8 mouse cellular contexts compared by ENCODE assay signal in the genomic region with DNA sequence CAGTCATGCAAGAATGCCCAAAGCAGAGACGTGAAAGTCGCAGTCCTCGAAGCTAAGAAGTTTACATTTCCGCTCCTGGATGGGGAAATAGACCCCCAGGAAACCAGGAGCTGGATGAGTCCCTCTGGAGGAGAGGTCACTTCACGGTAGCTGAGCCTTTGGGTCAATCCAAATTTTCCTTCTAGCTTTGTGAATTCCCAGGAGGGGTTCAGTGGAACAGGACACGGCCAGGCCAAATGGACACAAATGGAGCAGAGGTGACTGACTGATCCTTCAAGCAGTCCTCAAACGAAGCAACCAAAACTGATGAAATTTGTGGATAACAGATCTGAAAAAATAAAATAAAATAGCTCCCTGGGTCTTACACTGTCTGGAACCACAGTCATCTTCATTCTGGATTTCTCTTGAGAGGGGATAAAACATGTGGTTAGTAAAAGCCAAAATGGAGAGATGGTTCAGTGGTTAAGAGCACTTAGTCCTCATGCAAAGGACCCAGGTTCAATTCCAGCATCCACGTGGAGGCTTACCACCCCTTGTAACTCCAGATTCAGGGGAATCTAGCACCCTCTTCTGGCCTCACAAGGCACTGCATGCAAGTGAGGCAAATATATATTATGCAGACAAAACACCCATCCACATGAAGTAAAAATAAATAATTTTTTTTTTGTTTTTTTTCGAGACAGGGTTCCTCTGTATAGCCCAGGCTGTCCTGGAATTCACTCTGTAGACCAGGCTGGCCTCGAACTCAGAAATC. TPM values are rescaled to one million over a fixed set of nuclear protein-coding genes. Genes with fewer than 3 reads are reported as not detected.
DNase-seq lines count a peak whose midpoint lies in the region.

No protein-coding gene starts in this region.

- peak; percentile 93 for DNase-seq in heart, adult 11 months
- DNase-seq in heart, adult 8-10 months (ENCODE audit: low spot score), result no peak
- DNase-seq in A20 (ENCODE audit: low read depth, low spot score) (peak; percentile 77), ZHBTc4 (ENCODE audit: low read depth, low spot score) (peak; percentile 82), MN1 (ENCODE audit: low spot score) (no peak)
- peak; percentile 73 for DNase-seq in induced T-regulatory cell, adult 2 months (ENCODE audit: low read depth)
- peak; percentile 49 for DNase-seq in retina, postnatal 1 day
- DNase-seq in cerebellum, adult 9-11 months, result no peak

RNA-seq across cellular contexts. Expression of gene Nicn1, which starts 11.4 kb away (rescaled TPM):
- total RNA-seq in heart, adult 8-10 months (2022), result 10 to 100 TPM; 23.0 to 32.5 (median 28.5) TPM

RNA-seq across cellular contexts. Expression of gene Dag1, which starts 15.1 kb away (rescaled TPM):
- 100 to 1,000 TPM; 291 to 330 (median 302) TPM for total RNA-seq in heart, adult 8-10 months (2022)

RNA-seq across cellular contexts. Expression of gene Amt, which starts 17.8 kb away (rescaled TPM):
- 1 to 10 TPM; 3.8 to 6.5 (median 4.9) TPM for total RNA-seq in heart, adult 8-10 months (2022)

RNA-seq across cellular contexts. Expression of gene Rhoa, which starts 27.1 kb away (rescaled TPM):
- total RNA-seq in heart, adult 8-10 months (2022), result 100 to 1,000 TPM; 196 to 229 (median 224) TPM

RNA-seq across cellular contexts. Expression of gene Tcta, which starts 27.1 kb away (rescaled TPM):
- total RNA-seq in heart, adult 8-10 months (2022), result 10 to 100 TPM; 66.6 to 85.9 (median 81.5) TPM

Comparison
In these comparisons a context has a peak if more than half of its experiments do, and no peak if none do; other contexts are left out.
1. DNase-seq: peak in heart, adult 11 months (single experiment), A20 (single experiment), ZHBTc4 (single experiment), induced T-regulatory cell, adult 2 months (single experiment) and retina, postnatal 1 day (single experiment); none in heart, adult 8-10 months (single experiment), MN1 (single experiment) and cerebellum, adult 9-11 months (single experiment).